Mouse (Mus musculus) liver, postnatal 0 days (tissue): ENCODE measurements around the gene D8Ertd738e. TPM values are rescaled to one million over a fixed set of nuclear protein-coding genes. Genes with fewer than 3 reads are reported as not detected.
A peak's percentile ranks its signal among the peaks of the same experiment; 100 is the strongest.
"Not testable (repeated sequence)": the region's sequence is repeated elsewhere in the genome, so short reads cannot be mapped to it uniquely, and the experiment has no call there.

Experiments
- ATAC-seq: fragments of 200-750 bp; cut with Nextera tagmentation; 2 replicates; pipeline ENCODE4 v1.8.0; 2017; ENCODE audit warnings: mild to moderate bottlenecking, moderate library complexity
- DNase-seq: peaks from one replicate; pipeline ENCODE4 v3.0.0-alpha.2; 2016
- H3K27ac ChIP-seq: fragments of 300-500 bp; sonication (generic); 2 replicates; pipeline ENCODE4 v1.5.1; 2014; ENCODE audit warnings: antibody characterized with exemption, moderate library complexity, mild to moderate bottlenecking, low read depth
- H3K27me3 ChIP-seq: fragments of 300-500 bp; sonication (generic); 2 replicates; pipeline ENCODE4 v1.6.1; 2014; ENCODE audit warnings: low read length, control low read depth, mixed read lengths; ENCODE audit not compliant: insufficient read depth
- H3K36me3 ChIP-seq: fragments of 300-500 bp; sonication (generic); replicated peaks from 2 replicates; pipeline ENCODE4 v1.6.1; 2014; ENCODE audit warnings: mild to moderate bottlenecking, control low read depth, low read length, moderate library complexity, mixed read lengths; ENCODE audit not compliant: insufficient read depth
- H3K4me1 ChIP-seq: fragments of 300-500 bp; sonication (generic); 2 replicates; pipeline ENCODE4 v1.6.1; 2014; ENCODE audit warnings: antibody characterized with exemption, mild to moderate bottlenecking, control low read depth; ENCODE audit not compliant: insufficient read depth
- H3K4me2 ChIP-seq: fragments of 300-500 bp; sonication (generic); 2 replicates; pipeline ENCODE4 v1.6.1; 2014; ENCODE audit warnings: low read depth, mild to moderate bottlenecking, low read length, moderate library complexity, mixed read lengths
- H3K4me3 ChIP-seq: fragments of 300-500 bp; sonication (generic); 2 replicates; pipeline ENCODE4 v1.5.1; 2014; ENCODE audit warnings: low read depth, low read length
- H3K9ac ChIP-seq: fragments of 300-500 bp; sonication (generic); replicated peaks from 2 replicates; pipeline ENCODE4 v1.6.1; 2014; ENCODE audit warnings: mild to moderate bottlenecking, moderate library complexity
- H3K9me3 ChIP-seq: fragments of 300-500 bp; sonication (generic); 2 replicates; pipeline ENCODE4 v1.6.1; 2016; ENCODE audit warnings: mild to moderate bottlenecking, control low read depth, low read length, mixed read lengths
- CTCF ChIP-seq: sonication (generic); IDR thresholded peaks from 2 replicates; pipeline ENCODE4 v1.5.1; 2016; ENCODE audit warnings: antibody characterized with exemption, low read depth
- EP300 ChIP-seq: IDR thresholded peaks from 2 replicates; pipeline ENCODE4 v1.6.1; 2016; ENCODE audit warnings: antibody characterized with exemption, low read depth, mild to moderate bottlenecking
- WGBS: fragments of 180-500 bp; shearing (Covaris S2); extraction: QIAGEN DNeasy Blood & Tissue Kit; methylation state at CpG from one replicate; pipeline ENCODE4 v1.1.7; 2014; ENCODE audit not compliant: insufficient replicate concordance; 5-methylcytosine and 5-hydroxymethylcytosine counted together
- polyA plus RNA-seq: library from polyadenylated mRNA; unstranded; fragments of >200 nt; fragmentation: Nextera tagmentation; extraction: Ambion mirVana; gene quantifications from 2 replicates; pipeline ENCODE4 v1.2.1, GENCODE M21; 2015

Gene D8Ertd738e
- polyA plus RNA-seq: 189 and 201 TPM in 2 replicates

DNA sequence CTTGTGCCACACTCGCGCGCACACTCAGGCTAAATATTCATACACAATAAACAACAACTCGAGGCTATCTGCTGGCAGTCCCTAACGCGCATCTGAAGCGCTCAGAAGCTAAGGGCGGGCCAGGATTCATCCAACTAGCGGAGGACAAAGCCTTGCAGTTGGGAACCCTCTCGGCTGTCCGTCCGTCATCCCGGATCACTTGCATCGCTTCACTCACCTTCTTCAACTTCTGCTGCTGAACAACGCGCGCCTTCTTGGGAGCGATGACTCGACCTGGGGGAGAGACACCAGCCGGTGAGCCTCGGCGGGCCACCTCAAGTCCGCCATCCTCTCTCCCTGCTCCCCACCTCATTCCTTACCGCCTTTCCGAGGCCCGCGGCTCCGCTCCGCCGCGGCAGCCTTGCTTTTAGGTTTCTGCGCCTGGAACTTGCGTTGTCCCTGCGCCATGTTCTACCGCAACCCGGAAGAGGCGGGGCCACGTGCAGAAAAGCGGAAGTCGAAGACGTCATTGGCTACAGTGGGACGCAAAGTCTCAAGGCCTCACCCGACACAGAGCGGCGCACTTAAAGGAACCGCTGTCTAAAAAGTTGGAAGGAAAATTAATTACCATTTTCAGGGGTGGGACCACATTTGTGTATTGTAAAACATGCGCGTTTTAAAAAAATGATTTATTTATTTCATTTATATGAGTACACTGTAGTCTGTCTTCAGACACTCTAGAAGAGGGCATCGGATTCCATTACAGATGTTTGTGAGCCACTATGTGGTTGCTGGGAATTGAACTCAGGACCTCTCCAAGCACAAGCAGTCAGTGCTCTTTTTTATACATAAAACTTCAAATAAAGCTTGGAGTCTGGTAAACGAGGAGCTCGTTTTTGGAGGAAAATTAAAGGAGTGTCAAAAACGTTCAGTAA is at the start of gene D8Ertd738e:
TSS of gene D8Ertd738e (minus strand) at position 463 of the 914 bp plus-strand sequence.
- peak within 1 kb of the TSS; percentile 97 for H3K9ac ChIP-seq
- WGBS: 3% methylated on average over 52 of the region's 52 CpGs
- H3K9me3 ChIP-seq: no peaks in the 10 kb centered on the region
- peak within 1 kb of the TSS; percentile 92 for H3K27ac ChIP-seq
- H3K36me3 ChIP-seq: peaks cover 49% of the 10 kb centered on the region
- TF ChIP-seq CTCF: no peak
- no peak for TF ChIP-seq EP300
- DNase-seq (peak; percentile 94), ATAC-seq (peak; percentile 97)
- H3K4me2 ChIP-seq: peak within 1 kb of the TSS; percentile 87
- H3K4me3 ChIP-seq: peak within 1 kb of the TSS; percentile 98
- peaks cover 9% of the 10 kb centered on the region for H3K4me1 ChIP-seq
- no peaks in the 10 kb centered on the region for H3K27me3 ChIP-seq

- Histone ChIP-seq H3K4me3 (no peak overlapping the region), H3K9me3 (0 out of 2 replicates have a peak, but pooled peaks cover 3% of the 10 kb centered on the region), H3K9ac (no peak overlapping the region), H3K4me1 (no peaks in the 10 kb centered on the region), H3K4me2 (no peak overlapping the region), H3K27me3 (no peaks in the 10 kb centered on the region), H3K27ac (no peak overlapping the region), H3K36me3 (no peaks in the 10 kb centered on the region)
- WGBS: 68% methylated on average over 5 of the region's 5 CpGs
- DNase-seq (no peak), ATAC-seq (no peak)
- TF ChIP-seq EP300: no peak
- no peak for TF ChIP-seq CTCF
Observed at GRCm38 (mm10) chr8:84297029-84297785, 47.7 kb upstream of the D8Ertd738e start.

- no peaks in the 10 kb centered on the region for H3K4me1 ChIP-seq
- peak; percentile 58 for DNase-seq
- TF ChIP-seq CTCF (peak; percentile 72), EP300 (no peak)
- no peak overlapping the region for H3K9ac ChIP-seq
- no peak for ATAC-seq
- WGBS: 21% methylated on average over 8 of the region's 8 CpGs
- no peak overlapping the region for H3K4me2 ChIP-seq
- no peak overlapping the region for H3K4me3 ChIP-seq
- no peaks in the 10 kb centered on the region for H3K9me3 ChIP-seq
- H3K27ac ChIP-seq: no peak overlapping the region
- H3K27me3 ChIP-seq: no peaks in the 10 kb centered on the region
- no peaks in the 10 kb centered on the region for H3K36me3 ChIP-seq
Observed at GRCm38 (mm10) chr8:84291688-84292087, 42.2 kb upstream of the D8Ertd738e start.

DNA sequence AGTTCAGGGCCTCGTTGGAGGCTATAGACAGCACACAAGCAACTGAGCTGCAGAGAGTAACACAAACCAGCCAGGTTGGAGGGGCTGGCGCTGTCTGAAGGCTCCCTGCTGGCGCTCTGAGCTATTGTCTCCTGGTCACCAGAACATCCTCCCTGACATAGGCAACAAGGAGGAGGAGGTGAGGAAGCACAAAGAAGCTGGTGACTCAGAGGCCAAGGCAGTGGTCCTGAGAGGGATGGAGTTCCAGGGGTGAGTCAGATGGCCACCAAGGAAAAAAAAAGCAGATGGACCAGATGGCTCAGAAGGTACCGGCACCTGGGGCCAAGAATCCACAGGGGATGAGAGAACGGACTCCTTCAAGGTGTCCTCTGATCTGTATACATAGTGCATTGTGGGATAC is 41.6 kb upstream of the D8Ertd738e start:
- DNase-seq: no peak
- H3K9me3 ChIP-seq: no peaks in the 10 kb centered on the region
- no peaks in the 10 kb centered on the region for H3K4me1 ChIP-seq
- H3K4me3 ChIP-seq: no peak overlapping the region
- 78% methylated on average over 5 of the region's 5 CpGs for WGBS
- no peak overlapping the region for H3K4me2 ChIP-seq
- no peak overlapping the region for H3K9ac ChIP-seq
- H3K27me3 ChIP-seq: no peaks in the 10 kb centered on the region
- H3K27ac ChIP-seq: no peak overlapping the region
- no peak for ATAC-seq
- no peaks in the 10 kb centered on the region for H3K36me3 ChIP-seq
- TF ChIP-seq EP300 (no peak), CTCF (no peak)

- TF ChIP-seq EP300 (no peak), CTCF (peak; percentile 41)
- H3K4me1 ChIP-seq: no peaks in the 10 kb centered on the region
- H3K27me3 ChIP-seq: no peaks in the 10 kb centered on the region
- H3K9ac ChIP-seq: no peak overlapping the region
- 54% methylated on average over 2 of the region's 2 CpGs for WGBS
- no peak overlapping the region for H3K4me3 ChIP-seq
- ATAC-seq (no peak), DNase-seq (peak; percentile 24)
- no peak overlapping the region for H3K27ac ChIP-seq
- no peaks in the 10 kb centered on the region for H3K36me3 ChIP-seq
- no peaks in the 10 kb centered on the region for H3K9me3 ChIP-seq
- no peak overlapping the region for H3K4me2 ChIP-seq
Observed at GRCm38 (mm10) chr8:84288892-84289291, 39.4 kb upstream of the D8Ertd738e start.

DNA sequence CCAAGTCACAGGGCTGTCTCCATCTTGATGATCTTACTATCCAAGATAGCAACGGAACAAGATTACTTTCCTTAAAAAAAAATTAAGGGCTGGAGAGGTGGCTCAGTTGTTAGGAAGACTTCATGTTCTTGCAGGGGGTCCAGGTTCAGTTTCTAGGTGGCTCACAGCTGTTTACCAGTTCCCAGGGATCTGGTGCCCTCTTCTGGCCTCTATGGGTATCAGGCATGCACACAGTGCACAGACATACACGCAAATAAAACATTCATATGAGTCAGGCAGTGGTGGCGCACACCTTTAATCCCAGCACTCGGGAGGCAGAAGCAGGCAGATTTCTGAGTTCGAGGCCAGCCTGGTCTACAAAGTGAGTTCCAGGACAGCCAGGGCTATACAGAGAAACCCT is 36.1 kb upstream of the D8Ertd738e start:
- H3K4me1 ChIP-seq, H3K4me2 ChIP-seq, ATAC-seq, H3K27ac ChIP-seq, H3K4me3 ChIP-seq, H3K9me3 ChIP-seq, H3K36me3 ChIP-seq, H3K27me3 ChIP-seq, H3K9ac ChIP-seq: not testable (repeated sequence)
- peak; percentile 47 for DNase-seq
- TF ChIP-seq CTCF: peak; percentile 74
- WGBS: 39% methylated on average over 5 of the region's 5 CpGs
